Mouse (Mus musculus) adrenal gland, adult 8-10 months (tissue): Measurements from ENCODE around the gene Arhgef17. TPM values are rescaled to one million over a fixed set of nuclear protein-coding genes. Genes with fewer than 3 reads are reported as not detected.

Experiments
- DNase-seq: peaks from one replicate; pipeline ENCODE4 v3.0.0; 2022
- total RNA-seq, 4 experiments: library from RNA; stranded (reverse); gene quantifications; 2 replicates each; pipeline ENCODE4 v1.2.4; 2022

The Arhgef17 gene
- total RNA-seq, 4 experiments from 2014 or later, result 95.8 to 118 (median 108) TPM

- peak; percentile 79 for DNase-seq
Measured at GRCm38 (mm10) chr7:100911246-100911770, 20.6 kb downstream of the Arhgef17 start.

DNA sequence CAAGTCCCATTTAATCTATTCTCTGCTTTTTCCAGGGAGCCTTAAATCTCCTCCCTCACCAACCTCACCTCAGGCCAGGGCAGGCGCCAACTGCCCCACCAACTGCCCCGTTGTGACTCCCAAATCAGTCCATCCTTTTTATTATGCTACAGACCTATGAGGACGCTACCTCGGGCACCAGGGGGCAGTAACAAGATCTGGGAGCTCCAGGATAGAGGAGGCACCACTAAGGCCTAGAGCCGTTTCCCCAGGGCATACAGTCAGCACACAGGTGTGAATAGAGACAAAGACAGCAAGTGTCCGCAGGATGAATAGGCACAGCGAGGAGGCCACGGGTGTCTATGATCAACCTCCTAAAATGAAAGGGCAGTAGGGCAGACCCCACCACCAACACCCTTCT lies 23.3 kb downstream of the Arhgef17 start:
- DNase-seq, result no peak

- DNase-seq, result peak; percentile 68
Measured at GRCm38 (mm10) chr7:100908061-100908460, 23.8 kb downstream of the Arhgef17 start.

DNA sequence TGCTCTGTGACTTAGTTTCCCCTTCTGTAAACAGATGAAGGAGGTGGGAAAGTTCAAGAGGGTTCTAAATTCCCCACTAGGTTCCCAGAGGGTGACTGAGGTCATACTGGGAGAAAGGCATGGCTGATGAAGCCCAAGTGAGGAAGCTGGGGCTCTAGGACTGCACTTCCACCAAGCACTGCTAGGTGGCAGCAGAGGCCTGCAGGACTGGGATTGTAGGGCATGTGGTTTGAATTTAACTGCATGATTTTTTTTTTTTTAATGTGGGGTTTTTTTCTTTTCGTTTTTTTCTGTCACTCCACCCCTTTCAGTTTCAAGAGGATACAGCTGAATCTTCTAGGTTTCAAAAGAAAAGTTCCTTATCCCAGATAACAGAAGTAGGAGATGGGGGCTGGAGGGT lies 24.7 kb downstream of the Arhgef17 start:
- no peak for DNase-seq

DNA sequence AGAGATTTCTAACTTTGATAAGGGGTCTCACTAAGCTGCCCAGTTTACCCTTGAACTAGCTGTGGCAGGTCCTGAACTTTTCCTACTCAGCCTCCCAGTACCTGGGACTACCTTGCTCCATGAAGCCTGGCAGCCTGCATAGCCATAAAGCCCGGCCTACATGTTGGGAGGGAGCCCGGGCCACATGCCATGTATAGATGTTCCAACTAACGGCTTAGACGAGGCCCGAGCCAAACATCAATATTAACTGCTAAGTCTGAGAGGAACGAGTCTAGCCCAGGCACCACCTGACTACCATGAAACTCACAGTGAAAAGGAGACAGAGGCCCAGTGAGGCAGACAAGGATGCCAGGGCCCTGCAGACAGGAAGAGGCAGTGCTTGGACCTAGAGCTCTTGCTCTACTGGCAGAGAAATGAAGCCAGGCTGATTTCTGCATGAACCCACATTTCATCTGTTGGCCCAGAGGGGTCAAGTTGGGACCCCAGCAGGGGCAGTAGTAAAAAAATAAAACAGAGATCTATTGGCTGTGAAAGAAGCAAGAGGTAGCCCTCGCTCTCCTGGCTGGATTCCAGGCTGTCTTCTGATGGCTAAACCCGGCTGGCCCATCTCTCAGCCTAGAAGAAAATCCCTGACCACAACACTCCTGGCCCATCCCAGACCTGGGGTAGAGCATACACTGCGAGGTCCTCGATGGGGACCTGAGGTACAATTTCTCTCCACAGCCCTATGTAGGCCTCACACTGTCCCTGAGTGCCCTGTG lies 25.7 kb downstream of the Arhgef17 start:
- no peak for DNase-seq

- DNase-seq, result no peak
Measured at GRCm38 (mm10) chr7:100905037-100905436, 26.9 kb downstream of the Arhgef17 start.

DNA sequence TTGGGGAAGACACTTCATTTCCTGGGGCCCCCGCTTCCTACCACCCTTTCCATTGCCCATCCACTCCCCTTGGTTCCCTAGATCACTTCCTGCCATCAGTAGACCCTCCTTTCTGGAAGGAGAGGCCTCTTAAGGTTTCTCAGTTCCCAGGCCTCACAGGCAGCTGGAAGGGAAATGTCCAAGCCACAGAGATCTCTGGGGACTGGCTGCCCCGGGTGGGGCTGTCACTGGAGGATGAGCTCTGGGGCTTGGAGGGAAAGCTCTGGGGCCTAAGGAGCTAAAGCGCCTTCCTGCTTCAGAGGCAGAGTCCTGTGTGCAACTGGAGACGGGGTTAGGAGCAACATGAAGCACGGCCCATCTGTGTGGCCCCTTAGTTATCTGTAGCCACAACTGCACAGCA lies 27.3 kb downstream of the Arhgef17 start:
- DNase-seq, result no peak

DNA sequence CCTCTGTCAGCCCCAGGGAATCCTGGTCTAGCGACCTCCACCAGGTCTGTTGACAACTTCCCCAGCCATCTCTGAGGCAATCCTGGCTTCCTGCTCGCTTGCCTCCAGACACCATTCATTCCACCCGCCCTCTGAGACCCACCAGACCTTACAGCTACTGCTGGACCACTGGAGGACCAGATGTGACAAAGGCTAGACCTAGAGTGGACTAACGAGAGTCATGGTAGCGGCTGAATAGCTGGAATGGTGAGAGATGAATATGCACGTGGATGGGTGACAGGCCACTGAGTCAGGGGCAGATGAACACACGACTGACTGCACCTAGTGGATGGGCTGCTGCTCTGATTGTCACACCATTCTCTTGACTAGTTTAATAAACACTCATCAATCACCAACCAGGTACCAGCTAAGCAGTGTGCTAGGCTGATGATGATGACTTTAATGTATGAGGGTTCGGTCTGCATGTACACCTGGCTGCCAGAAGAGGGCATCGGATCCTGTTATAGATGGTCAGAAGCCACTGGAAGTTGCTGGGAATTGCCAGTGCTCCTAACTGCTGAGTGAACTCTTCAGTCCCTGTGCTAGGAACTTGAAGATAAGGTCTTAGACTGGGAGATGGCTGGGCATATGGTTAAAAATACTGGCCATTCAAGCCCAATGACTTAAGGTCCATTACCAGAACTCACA lies 29.3 kb downstream of the Arhgef17 start:
- DNase-seq, result no peak

- no peak for DNase-seq
Measured at GRCm38 (mm10) chr7:100897828-100898227, 34.1 kb downstream of the Arhgef17 start.

DNA sequence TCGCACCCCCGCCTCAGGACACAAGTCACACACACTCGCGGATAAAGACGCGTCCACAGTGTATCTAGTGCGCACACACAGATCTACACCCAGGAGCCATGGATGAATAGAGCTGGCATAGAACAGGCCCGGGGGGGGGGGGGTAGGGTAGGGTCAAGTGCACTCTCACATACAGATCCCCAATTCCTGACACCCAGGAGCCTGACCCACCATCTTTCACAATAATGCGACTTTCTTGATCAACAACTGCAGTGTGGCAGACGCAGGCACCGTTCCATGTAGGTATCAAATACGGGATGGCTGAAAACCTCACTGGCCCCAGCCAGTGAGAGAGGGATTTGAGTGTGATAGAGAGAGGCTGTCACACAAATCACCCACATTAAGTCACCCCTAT lies 37.1 kb downstream of the Arhgef17 start:
- no peak for DNase-seq

GRCm38 (mm10) chr7:100894057-100894832 lies 37.7 kb downstream of the Arhgef17 start:
- peak; percentile 82 for DNase-seq

DNA sequence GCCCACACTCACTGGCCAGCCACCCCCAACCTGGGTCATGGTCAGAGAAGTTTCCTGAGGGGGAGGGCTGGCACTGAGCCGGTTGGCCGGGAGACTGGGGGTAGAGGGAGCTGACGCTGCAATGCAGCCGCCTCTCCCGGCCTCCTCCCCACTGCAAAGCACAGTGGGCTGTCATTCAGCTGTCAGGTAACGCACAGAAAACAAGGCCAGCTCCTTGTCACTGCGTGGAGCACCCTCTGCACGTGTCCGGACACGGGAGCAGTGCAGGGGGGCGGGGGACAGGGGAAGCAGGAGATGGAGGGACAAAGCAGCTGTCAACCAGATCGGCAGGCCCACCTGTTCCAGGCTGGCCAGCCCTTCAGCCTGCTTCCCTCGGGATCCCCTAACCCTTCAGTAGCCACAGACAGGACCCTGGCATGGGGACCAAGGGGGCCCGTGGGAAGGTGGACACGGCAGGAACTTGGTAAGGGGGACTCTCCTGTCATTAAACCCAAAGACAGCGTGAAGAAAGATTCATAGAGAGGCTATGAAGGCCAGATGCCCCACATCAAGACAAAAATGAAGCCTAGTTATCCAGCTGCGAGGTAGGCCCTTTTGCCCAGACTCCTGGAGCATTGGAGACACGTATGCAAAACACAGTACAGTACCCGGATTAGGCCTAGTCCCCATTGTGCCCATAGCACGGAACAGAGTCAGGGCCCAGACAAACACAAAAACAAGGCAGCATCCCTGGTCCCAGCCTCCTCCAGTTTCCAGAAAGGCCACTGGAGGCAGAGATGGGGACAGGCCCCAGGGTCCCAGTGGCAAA lies 38.5 kb downstream of the Arhgef17 start:
- DNase-seq, result peak; percentile 89

- DNase-seq, result no peak
Measured at GRCm38 (mm10) chr7:100886535-100886934, 45.4 kb downstream of the Arhgef17 start.

DNA sequence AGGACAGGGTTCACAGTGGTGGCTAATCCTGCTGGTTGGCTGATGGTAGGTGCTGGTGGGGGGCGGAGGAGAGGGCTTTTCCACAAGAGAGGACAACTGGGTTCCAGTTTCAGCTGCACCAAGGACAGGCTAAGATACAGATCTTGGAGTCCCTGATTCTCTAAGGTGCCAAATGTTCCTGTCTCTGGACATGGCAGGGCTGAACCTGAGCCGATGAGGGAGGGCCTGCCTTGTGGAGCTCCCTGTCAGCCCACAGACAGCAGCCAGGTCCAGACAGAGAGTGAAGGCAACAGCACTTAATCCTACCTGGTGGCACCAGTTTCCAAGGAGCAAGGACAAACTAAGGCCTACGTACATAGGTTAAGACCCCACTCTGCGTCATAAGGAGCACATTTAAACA lies 47.4 kb downstream of the Arhgef17 start:
- no peak for DNase-seq

- DNase-seq, result no peak
Measured at GRCm38 (mm10) chr7:100881950-100882349, 50.0 kb downstream of the Arhgef17 start.

DNA sequence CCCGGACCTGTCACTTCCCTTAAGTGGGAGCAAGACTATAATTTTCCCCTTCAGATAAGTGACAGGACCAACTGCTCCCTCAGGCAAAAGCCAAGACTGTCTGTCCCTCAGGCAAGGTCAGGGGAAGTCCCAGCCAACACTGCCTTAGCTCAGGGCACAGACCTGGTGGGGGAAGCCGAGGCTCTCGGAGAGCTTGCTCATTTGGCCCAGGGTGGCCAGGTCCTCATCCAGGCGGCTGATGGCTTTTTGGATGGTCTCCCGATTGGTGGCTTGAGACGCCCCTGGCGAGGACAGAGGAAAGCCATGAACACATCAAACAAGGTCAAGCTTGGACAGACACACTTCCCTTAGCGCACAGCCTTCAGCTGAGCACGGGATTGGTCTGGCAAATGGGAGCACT lies 50.4 kb downstream of the Arhgef17 start:
- DNase-seq, result no peak

DNA sequence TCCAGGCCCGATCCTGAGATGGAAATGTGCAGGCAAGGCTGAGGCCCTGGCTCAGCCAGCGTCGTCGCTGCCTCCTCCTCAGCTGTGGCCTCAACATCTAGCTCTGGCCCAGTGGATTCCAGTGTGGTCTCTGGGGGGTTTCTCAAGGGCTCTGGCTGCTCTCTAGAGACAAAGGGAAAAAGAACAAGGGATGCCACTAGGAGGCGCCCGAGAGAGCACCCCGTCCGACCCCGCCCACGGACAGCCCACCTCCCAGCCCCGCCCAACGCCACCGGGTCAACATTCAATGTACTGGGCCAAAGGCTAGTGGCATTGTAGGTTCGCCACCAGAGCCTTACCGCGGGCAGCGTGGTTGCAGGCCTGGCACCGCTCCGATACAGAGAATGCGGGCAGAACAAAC lies 52.3 kb downstream of the Arhgef17 start:
- DNase-seq, result no peak

GRCm38 (mm10) chr7:100876771-100877170 lies 55.1 kb downstream of the Arhgef17 start:
- DNase-seq, result no peak

GRCm38 (mm10) chr7:100876293-100876692 lies 55.6 kb downstream of the Arhgef17 start:
- DNase-seq, result no peak

- DNase-seq, result no peak
Measured at GRCm38 (mm10) chr7:100875822-100876221, 56.1 kb downstream of the Arhgef17 start.

DNA sequence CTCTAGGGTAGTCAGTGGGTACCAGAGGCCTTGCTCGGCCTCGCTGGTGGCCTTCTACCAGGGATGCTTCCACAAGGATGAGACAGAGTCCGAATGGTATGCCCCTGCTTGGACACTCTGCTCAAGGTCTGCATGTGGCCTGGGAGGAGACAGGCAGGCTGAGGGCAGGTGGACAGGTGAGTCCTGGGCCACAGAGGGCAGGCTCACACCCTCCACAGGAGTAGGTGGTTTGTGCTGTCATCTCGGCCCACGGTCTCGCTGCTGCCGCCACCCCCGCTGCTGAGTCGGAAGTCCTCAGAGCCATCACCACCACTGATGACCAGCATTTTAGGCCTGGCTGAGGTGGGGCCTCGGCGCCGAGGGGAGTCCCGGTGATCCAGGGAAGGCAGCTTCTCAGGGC lies 58.7 kb downstream of the Arhgef17 start:
- no peak for DNase-seq

DNA sequence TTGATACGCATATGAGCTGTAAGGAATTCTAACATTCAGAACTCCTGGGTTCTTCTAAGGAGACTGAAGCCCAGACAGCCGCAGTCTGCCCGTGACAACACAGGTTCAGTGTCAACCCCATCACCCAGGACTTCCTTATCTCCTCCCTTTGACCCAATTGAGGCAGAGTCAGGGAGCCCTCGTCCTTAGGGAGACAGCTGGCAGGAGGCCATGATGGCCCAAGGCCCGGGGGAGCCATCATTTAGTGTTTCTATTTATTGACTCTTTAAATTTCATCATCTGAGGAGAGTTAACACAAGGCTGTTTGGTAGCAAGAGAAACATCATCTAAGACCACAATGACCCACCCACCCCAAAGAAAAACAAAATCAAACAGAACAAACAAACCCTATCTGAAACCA lies 60.0 kb downstream of the Arhgef17 start:
- peak; percentile 73 for DNase-seq
